In the genomic region with DNA sequence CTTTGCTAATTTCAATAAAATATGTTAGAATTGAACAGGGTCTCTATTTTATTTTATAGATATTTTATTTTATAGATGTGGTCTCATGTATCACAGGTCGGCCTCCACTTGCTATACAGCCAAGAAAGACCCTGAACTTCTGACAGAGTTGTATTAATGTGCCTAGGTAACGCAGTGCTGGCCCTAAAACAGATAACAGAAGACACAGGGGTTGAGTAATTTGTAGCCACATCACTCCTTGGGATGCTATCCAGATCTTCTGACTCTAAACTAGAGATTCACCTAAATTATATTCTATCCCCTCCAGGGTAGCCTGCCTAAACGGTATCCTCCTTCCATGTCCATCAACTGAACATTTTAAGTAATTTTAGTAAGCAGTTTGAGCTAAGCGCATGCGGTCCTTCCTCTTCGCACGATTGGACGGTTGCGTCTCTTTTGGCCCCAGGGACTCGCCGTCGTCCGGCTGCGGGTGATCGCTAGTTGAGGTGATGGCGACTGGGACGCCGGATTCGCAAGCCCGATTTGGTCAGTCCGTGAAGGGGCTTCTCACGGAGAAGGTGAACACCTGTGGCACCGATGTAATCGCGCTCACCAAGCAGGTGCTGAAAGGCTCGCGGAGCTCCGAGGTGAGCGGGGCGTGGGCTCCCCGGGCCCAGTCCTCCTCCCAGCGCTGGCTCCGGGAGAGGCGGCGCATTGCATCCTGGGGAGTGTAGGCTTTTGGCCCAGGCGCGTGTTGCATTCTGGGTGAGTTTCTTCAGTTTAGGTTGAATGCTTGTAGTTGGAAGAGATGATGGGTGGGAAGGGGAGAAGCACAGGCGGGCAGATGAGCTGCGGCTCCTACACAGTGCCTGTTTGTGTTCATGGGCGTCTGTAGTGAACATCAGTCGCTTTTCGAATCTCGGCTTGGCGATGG, we compare ENCODE assay signal across 8 mouse cellular contexts. TPM values are rescaled to one million over a fixed set of nuclear protein-coding genes. Genes with fewer than 3 reads are reported as not detected.
DNase-seq lines count a peak whose midpoint lies in the region; ATAC-seq lines count a peak whose summit lies in the region.

A gene (plus strand): TSS at position 447 of the 913 bp plus-strand sequence.

- H3K27ac ChIP-seq in heart, embryonic 13.5 days (replicated peaks), result peak within 1 kb of the TSS; percentile 79
- peak within 1 kb of the TSS; percentile 72 for H3K27ac ChIP-seq in liver, embryonic 12.5 days
- peak within 1 kb of the TSS; percentile 80 for H3K27ac ChIP-seq in stomach, embryonic 15.5 days

- peak within 1 kb of the TSS; percentile 88 for H3K4me3 ChIP-seq in heart, embryonic 13.5 days
- H3K4me3 ChIP-seq in liver, embryonic 12.5 days, result peak within 1 kb of the TSS; percentile 81
- peak within 1 kb of the TSS; percentile 91 for H3K4me3 ChIP-seq in stomach, embryonic 15.5 days (replicated peaks)

- H3K9ac ChIP-seq in heart, embryonic 13.5 days, result peak within 1 kb of the TSS; percentile 92
- peak within 1 kb of the TSS; percentile 79 for H3K9ac ChIP-seq in liver, embryonic 12.5 days
- peak within 1 kb of the TSS; percentile 73; the same call in 1 of the 2 replicates for H3K9ac ChIP-seq in stomach, embryonic 15.5 days

- H3K9me3 ChIP-seq in heart, embryonic 13.5 days, result no peaks in the 10 kb centered on the region
- H3K9me3 ChIP-seq in liver, embryonic 12.5 days (replicated peaks), result no peaks in the 10 kb centered on the region
- H3K9me3 ChIP-seq in stomach, embryonic 15.5 days, result no peaks in the 10 kb centered on the region

- DNase-seq in CD4-positive helper T cell, adult 2 months (ENCODE audit: low read depth, low spot score), result peak; percentile 84
- DNase-seq in brain, embryonic 18.5 days (ENCODE audit: low read depth, low spot score), result peak; percentile 89
- DNase-seq in kidney, postnatal 10 days, result peak; percentile 92
- peak; percentile 77 to 84 for DNase-seq in natural killer cell, adult 2 months (ENCODE audit: low spot score in 2 of 2)

- WGBS in heart, embryonic 13.5 days, result 2% methylated on average over 44 of the region's 44 CpGs
- 2% methylated on average over 43 of the region's 44 CpGs for WGBS in liver, embryonic 12.5 days (ENCODE audit: insufficient replicate concordance)
- 2% methylated on average over 44 of the region's 44 CpGs for WGBS in stomach, embryonic 15.5 days

- peaks cover 13% of the 10 kb centered on the region for H3K4me1 ChIP-seq in heart, embryonic 13.5 days
- peaks cover 19% of the 10 kb centered on the region for H3K4me1 ChIP-seq in liver, embryonic 12.5 days
- no peaks in the 10 kb centered on the region for H3K4me1 ChIP-seq in stomach, embryonic 15.5 days

- no peaks in the 10 kb centered on the region for H3K27me3 ChIP-seq in heart, embryonic 13.5 days (replicated peaks)
- H3K27me3 ChIP-seq in liver, embryonic 12.5 days (replicated peaks), result no peaks in the 10 kb centered on the region
- H3K27me3 ChIP-seq in stomach, embryonic 15.5 days (replicated peaks), result no peaks in the 10 kb centered on the region

- peaks cover 9% of the 10 kb centered on the region for H3K36me3 ChIP-seq in heart, embryonic 13.5 days
- 0 out of 2 replicates have a peak, but pooled peaks cover 11% of the 10 kb centered on the region for H3K36me3 ChIP-seq in liver, embryonic 12.5 days
- H3K36me3 ChIP-seq in stomach, embryonic 15.5 days, result no peaks in the 10 kb centered on the region

- peak; percentile 99 for ATAC-seq in erythroid progenitor cell, adult 5-6 weeks (replicated peaks; ENCODE audit: low FRiP score, poor library complexity, severe bottlenecking)
- peak; percentile 76; the same call in 1 of the 2 replicates for ATAC-seq in heart, embryonic 13.5 days (ENCODE audit: extremely low read depth, insufficient number of reproducible peaks, low FRiP score, low TSS enrichment)
- ATAC-seq in liver, embryonic 12.5 days, result peak; percentile 90
- peak; percentile 90 for ATAC-seq in stomach, embryonic 15.5 days (ENCODE audit: insufficient read depth, low FRiP score, low read depth)

- H3K4me2 ChIP-seq in heart, embryonic 13.5 days, result peak within 1 kb of the TSS; percentile 77
- H3K4me2 ChIP-seq in liver, embryonic 12.5 days, result peak within 1 kb of the TSS; percentile 70
- peak within 1 kb of the TSS; percentile 69 for H3K4me2 ChIP-seq in stomach, embryonic 15.5 days

RNA-seq across cellular contexts. Expression of the gene that starts here (rescaled TPM):
- 3.8 and 8.3 TPM in 2 replicates for total RNA-seq in erythroid progenitor cell, adult 5-6 weeks (2015; ENCODE audit: low replicate concordance)
- not detected in 2 replicates for total RNA-seq in erythroid progenitor cell, adult 5-6 weeks (2017; ENCODE audit: low replicate concordance)
- polyA plus RNA-seq in heart, embryonic 13.5 days (2015; fragmentation: Nextera tagmentation; extraction: Ambion mirVana), result 17.4 and 17.6 TPM in 2 replicates
- polyA plus RNA-seq in liver, embryonic 12.5 days (2016; fragmentation: Nextera tagmentation; extraction: Ambion mirVana), result 7.4 and 7.7 TPM in 2 replicates
- polyA plus RNA-seq in stomach, embryonic 15.5 days (2015; fragmentation: Nextera tagmentation; extraction: Ambion mirVana), result 14.9 and 16.8 TPM in 2 replicates

Comparison
In these comparisons a context has a peak if more than half of its experiments do, and no peak if none do; other contexts are left out.
1. Peak in every context shown above with its lines: DNase-seq, ATAC-seq, H3K4me3 ChIP-seq and H3K27ac ChIP-seq.